Comparison of ENCODE assay signal across 19 mouse cellular contexts in genomic region chr1:164571496-164572078, GRCm38 (mm10).
DNase-seq lines count a peak whose midpoint lies in the region; ATAC-seq and TF ChIP-seq lines count a peak whose summit lies in the region.
"Had no signal": no experiment of that assay in that cellular context is flagged by ENCODE, and none has a peak within 500 bp of the region (broad histone marks: within the 10 kb centered on the region; RNA-seq: fewer than 3 reads in every experiment).

No protein-coding gene starts in this region.

- no peak overlapping the region for H3K9ac ChIP-seq in hindbrain, embryonic 16.5 days (ENCODE audit: low read depth, low read length)
- H3K9ac ChIP-seq: forebrain, embryonic 13.5 days; hindbrain, embryonic 15.5 days; liver, embryonic 15.5 days; midbrain, embryonic 12.5 days had no signal

- H3K36me3 ChIP-seq in hindbrain, embryonic 16.5 days (ENCODE audit: control insufficient read depth, insufficient read depth, low read length), result no peaks in the 10 kb centered on the region
- H3K36me3 ChIP-seq: hindbrain, embryonic 15.5 days; limb, embryonic 10.5 days; liver, embryonic 15.5 days; midbrain, embryonic 12.5 days had no signal

- TF ChIP-seq POLR2A in bone marrow, adult 2 months (IDR thresholded peaks at IDR 0.05; ENCODE audit: borderline replicate concordance, control insufficient read depth, low read depth, low read length), result no peak

- H3K9me3 ChIP-seq in hindbrain, embryonic 16.5 days (ENCODE audit: control insufficient read depth, low read length), result no peaks in the 10 kb centered on the region
- H3K9me3 ChIP-seq: forebrain, embryonic 13.5 days; hindbrain, embryonic 15.5 days; limb, embryonic 10.5 days; liver, embryonic 15.5 days; midbrain, embryonic 12.5 days had no signal

- peak; percentile 17 for DNase-seq in adrenal gland, postnatal 10 days
- DNase-seq in adrenal gland, adult 8-10 months, result no peak
- peak; percentile 5 for DNase-seq in lung, postnatal 10 days
- DNase-seq in lung, postnatal 14 days, result no peak
- peak; percentile 32 for DNase-seq in thymus, postnatal 25 days
- DNase-seq in testis, postnatal 10 days (ENCODE audit: low spot score), result no peak
- DNase-seq: adrenal gland, postnatal 25 days; cerebellum, adult 9-11 months; embryo, embryonic 11 days; kidney, adult 9 months; lung, postnatal 36 days; right cerebral cortex, postnatal 4 days had no signal

- ATAC-seq in hindbrain, embryonic 16.5 days, result no peak
- ATAC-seq: forebrain, embryonic 13.5 days had no signal

- peak overlapping the region; percentile 52; the same call in 1 of the 2 replicates for H3K27ac ChIP-seq in bone marrow, adult 2 months (ENCODE audit: control insufficient read depth, insufficient read depth, low read depth, low read length, poor library complexity)
- no peak overlapping the region for H3K27ac ChIP-seq in hindbrain, embryonic 16.5 days (ENCODE audit: low read depth, low read length)
- H3K27ac ChIP-seq: forebrain, embryonic 13.5 days; hindbrain, embryonic 15.5 days; limb, embryonic 10.5 days; liver, embryonic 15.5 days; midbrain, embryonic 12.5 days had no signal

- H3K4me2 ChIP-seq in hindbrain, embryonic 16.5 days (ENCODE audit: low read length), result no peak overlapping the region
- H3K4me2 ChIP-seq: forebrain, embryonic 13.5 days; hindbrain, embryonic 15.5 days; liver, embryonic 15.5 days; midbrain, embryonic 12.5 days had no signal

- peaks cover 1% of the 10 kb centered on the region; the same call in 1 of the 2 replicates for H3K4me1 ChIP-seq in bone marrow, adult 2 months (ENCODE audit: control insufficient read depth, insufficient read depth, low read length)
- H3K4me1 ChIP-seq in hindbrain, embryonic 16.5 days (ENCODE audit: control insufficient read depth, insufficient read depth, low read depth, low read length), result no peaks in the 10 kb centered on the region
- H3K4me1 ChIP-seq: hindbrain, embryonic 15.5 days; limb, embryonic 10.5 days; liver, embryonic 15.5 days had no signal

- no peak for TF ChIP-seq CTCF in bone marrow, adult 2 months (IDR thresholded peaks at IDR 0.05; ENCODE audit: control insufficient read depth, insufficient read depth, low read length)

- 46% methylated on average over 5 of the region's 5 CpGs for WGBS in bone marrow, adult 2 months
- whole genome bisulfite sequencing in hindbrain, embryonic 16.5 days, result 92% methylated on average over 5 of the region's 5 CpGs

- no peak overlapping the region for H3K4me3 ChIP-seq in bone marrow, adult 2 months (replicated peaks; ENCODE audit: control insufficient read depth, low read depth, low read length)
- H3K4me3 ChIP-seq in hindbrain, embryonic 16.5 days (ENCODE audit: low read length), result no peak overlapping the region
- H3K4me3 ChIP-seq: forebrain, embryonic 13.5 days; hindbrain, embryonic 15.5 days; limb, embryonic 10.5 days; liver, embryonic 15.5 days; midbrain, embryonic 12.5 days had no signal

- H3K27me3 ChIP-seq in hindbrain, embryonic 16.5 days (replicated peaks; ENCODE audit: control insufficient read depth, insufficient read depth, low read length), result no peaks in the 10 kb centered on the region
- H3K27me3 ChIP-seq: forebrain, embryonic 13.5 days; hindbrain, embryonic 15.5 days; liver, embryonic 15.5 days; midbrain, embryonic 12.5 days had no signal

Comparison
In these comparisons a context has a peak if more than half of its experiments do, and no peak if none do; other contexts are left out.
1. DNase-seq: peak in adrenal gland, postnatal 10 days (single experiment), lung, postnatal 10 days (single experiment) and thymus, postnatal 25 days (single experiment); none in adrenal gland, adult 8-10 months (single experiment), lung, postnatal 14 days (single experiment) and testis, postnatal 10 days (single experiment).